Mouse (Mus musculus) small intestine, adult 2 months (tissue): ENCODE measurements around the gene Galnt3. TPM values are rescaled to one million over a fixed set of nuclear protein-coding genes. Genes with fewer than 3 reads are reported as not detected.

ENCODE experiments used
- H3K27ac ChIP-seq: fragments of 200-500 bp; 2 replicates; pipeline ENCODE4 v1.5.1; 2012; ENCODE audit warnings: low read depth, low read length, control low read depth, inconsistent platforms; ENCODE audit not compliant: insufficient read depth
- H3K27me3 ChIP-seq: fragments of 200-500 bp; 2 replicates; pipeline ENCODE4 v1.6.1; 2012; ENCODE audit warnings: mild to moderate bottlenecking, moderate library complexity, low read length, inconsistent platforms; ENCODE audit not compliant: control insufficient read depth, insufficient read depth
- H3K36me3 ChIP-seq: fragments of 200-500 bp; 2 replicates; pipeline ENCODE4 v1.6.1; 2012; ENCODE audit warnings: mild to moderate bottlenecking, low read length, control low read depth, inconsistent platforms; ENCODE audit not compliant: control insufficient read depth, insufficient read depth
- H3K4me1 ChIP-seq: fragments of 200-500 bp; 2 replicates; pipeline ENCODE4 v1.6.1; 2012; ENCODE audit warnings: low read length, inconsistent platforms, mixed read lengths; ENCODE audit not compliant: control insufficient read depth, insufficient read depth, insufficient read length
- H3K4me3 ChIP-seq: fragments of 200-500 bp; 2 replicates; pipeline ENCODE4 v1.5.1; 2012; ENCODE audit warnings: low read depth, mild to moderate bottlenecking, control low read depth, inconsistent platforms, low read length, moderate library complexity
- CTCF ChIP-seq: fragments of 200-500 bp; IDR thresholded peaks from 2 replicates; pipeline ENCODE4 v1.5.1; 2012; ENCODE audit warnings: low read depth, mild to moderate bottlenecking, control low read depth, inconsistent platforms, low read length, moderate library complexity, mixed read lengths; ENCODE audit not compliant: insufficient replicate concordance, insufficient read length; ENCODE audit errors: extremely low read depth
- POLR2A ChIP-seq: fragments of 200-500 bp; IDR thresholded peaks from 2 replicates; pipeline ENCODE4 v1.6.1; 2012; ENCODE audit warnings: low read depth, mild to moderate bottlenecking, control low read depth, inconsistent platforms, low read length, moderate library complexity
- WGBS: fragments of 180-500 bp; shearing (Covaris S2); methylation state at CpG from one replicate; pipeline ENCODE4 v1.1.7; 2018; 5-methylcytosine and 5-hydroxymethylcytosine counted together
- polyA plus RNA-seq: library from polyadenylated mRNA; depleted of rRNA; stranded (reverse); fragments of >200 nt; gene quantifications from 2 replicates; pipeline ENCODE4 v1.2.3, GENCODE M21; 2012

Galnt3 gene
- polyA plus RNA-seq, 1 experiment, result 4.4 TPM

DNA sequence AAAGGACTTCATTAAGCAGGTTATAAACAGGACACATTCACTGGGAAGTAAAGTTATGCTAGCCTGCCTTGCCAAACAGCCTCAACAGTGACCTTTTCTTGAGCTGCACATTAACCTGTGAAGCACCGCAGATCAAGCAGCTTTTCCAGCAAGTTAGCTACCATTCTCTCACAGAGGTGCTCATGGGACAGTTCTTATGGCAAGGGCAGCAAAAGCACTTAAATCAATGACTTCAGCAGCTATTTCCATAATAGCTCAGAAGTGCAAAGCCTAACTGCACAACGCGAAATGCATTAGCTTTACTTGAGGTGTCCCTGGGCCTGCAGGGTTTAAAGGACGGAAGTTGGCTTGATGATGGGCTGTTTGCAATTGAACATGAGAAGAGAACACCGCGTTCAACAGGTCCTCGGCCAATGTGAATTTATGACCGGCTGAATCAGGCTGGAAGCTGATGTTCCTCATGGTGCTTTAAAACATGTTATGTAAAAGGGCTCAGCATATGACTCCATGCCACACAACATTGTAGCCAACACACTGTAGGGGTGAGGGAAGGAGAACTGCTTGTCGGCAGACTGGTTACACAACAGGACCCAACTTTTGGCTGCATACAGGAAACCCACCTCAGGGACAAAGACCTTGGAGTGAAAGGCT, 16.8 kb downstream of the Galnt3 start:
- WGBS, result 95% methylated on average over 9 of the region's 9 CpGs
- Histone ChIP-seq H3K4me3 (no peak overlapping the region), H3K4me1 (no peaks in the 10 kb centered on the region; the same call in 1 of the 2 replicates), H3K27me3 (no peaks in the 10 kb centered on the region), H3K36me3 (peaks cover 2% of the 10 kb centered on the region; the same call in 1 of the 2 replicates), H3K27ac (no peak overlapping the region)
- TF ChIP-seq POLR2A (no peak), CTCF (no peak)

- H3K27ac ChIP-seq, result no peak overlapping the region
- no peaks in the 10 kb centered on the region for H3K27me3 ChIP-seq
- TF ChIP-seq POLR2A, result no peak
- TF ChIP-seq CTCF, result no peak
- peaks cover 7% of the 10 kb centered on the region for H3K36me3 ChIP-seq
- WGBS, result 28% methylated on average over 10 of the region's 10 CpGs
- no peaks in the 10 kb centered on the region; the same call in 1 of the 2 replicates for H3K4me1 ChIP-seq
- H3K4me3 ChIP-seq, result no peak overlapping the region
Observed at GRCm38 (mm10) chr2:66103740-66104436, 20.9 kb downstream of the Galnt3 start.

DNA sequence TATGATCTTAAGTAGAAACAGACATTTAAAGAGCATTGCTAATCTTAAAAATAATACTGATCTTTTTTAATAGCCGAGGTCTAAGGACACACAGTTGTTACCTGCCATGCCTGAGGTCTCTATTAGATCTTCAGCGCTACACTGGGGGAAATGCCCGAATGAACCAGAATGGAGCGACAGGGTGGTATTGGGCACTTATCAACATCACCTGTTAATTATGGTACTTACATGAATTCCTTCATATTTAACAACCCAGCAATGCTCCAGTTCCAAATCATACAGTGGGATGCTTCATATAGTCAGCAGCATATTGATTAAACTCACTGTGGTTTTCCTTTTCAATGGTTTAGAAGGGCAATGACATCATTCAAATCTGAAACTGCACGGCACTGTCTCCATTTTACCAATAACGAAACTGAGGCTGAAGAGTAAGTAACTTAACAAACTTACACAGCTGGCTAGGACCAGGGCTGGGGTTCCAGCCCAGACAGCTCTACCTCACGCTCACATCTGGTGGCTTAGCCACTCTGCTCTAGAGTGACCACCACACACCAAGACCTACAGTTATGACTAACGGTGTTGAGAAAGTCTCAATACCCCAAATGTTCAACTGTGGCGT, 23.0 kb downstream of the Galnt3 start:
- 93% methylated on average over 9 of the region's 9 CpGs for WGBS

GRCm38 (mm10) chr2:66100671-66101351, 24.0 kb downstream of the Galnt3 start:
- 79% methylated on average over 17 of the region's 17 CpGs for WGBS
- TF ChIP-seq CTCF (no peak), POLR2A (no peak)
- no peaks in the 10 kb centered on the region for H3K27me3 ChIP-seq

More for the DNA sequence above, 23.0 kb downstream of the Galnt3 start:
- no peaks in the 10 kb centered on the region; the same call in 1 of the 2 replicates for H3K4me1 ChIP-seq
- H3K27me3 ChIP-seq, result no peaks in the 10 kb centered on the region
- H3K27ac ChIP-seq, result no peak overlapping the region
- TF ChIP-seq POLR2A (no peak), CTCF (no peak)
- no peak overlapping the region for H3K4me3 ChIP-seq
- peaks cover 8% of the 10 kb centered on the region for H3K36me3 ChIP-seq

DNA sequence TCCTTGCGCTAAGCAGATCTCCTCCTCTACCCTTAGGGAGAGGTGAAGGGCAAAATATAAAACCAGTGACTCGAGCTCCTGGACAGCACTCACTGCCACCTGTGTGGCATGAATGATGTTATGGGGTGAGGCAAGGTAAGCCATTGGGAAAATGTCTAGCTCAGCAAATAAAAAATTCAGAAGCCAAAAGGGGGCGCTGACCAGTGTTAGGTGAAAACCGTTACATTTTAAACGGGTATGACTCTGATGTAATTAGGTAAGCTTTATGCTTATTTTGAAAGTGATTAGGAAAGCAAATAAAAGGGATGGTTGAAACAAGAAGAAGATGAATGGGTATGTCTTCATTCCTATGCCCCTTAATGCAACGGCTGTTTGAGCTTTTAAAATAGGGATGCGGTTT, 24.6 kb downstream of the Galnt3 start:
- no peak overlapping the region for H3K27ac ChIP-seq
- no peaks in the 10 kb centered on the region; the same call in 1 of the 2 replicates for H3K4me1 ChIP-seq
- TF ChIP-seq CTCF (no peak), POLR2A (no peak)
- H3K27me3 ChIP-seq, result no peaks in the 10 kb centered on the region
- H3K36me3 ChIP-seq, result peaks cover 16% of the 10 kb centered on the region
- no peak overlapping the region for H3K4me3 ChIP-seq
- 84% methylated on average over 7 of the region's 7 CpGs for WGBS

More at GRCm38 (mm10) chr2:66100671-66101351, 24.0 kb downstream of the Galnt3 start:
- H3K36me3 ChIP-seq, result peaks cover 14% of the 10 kb centered on the region
- H3K27ac ChIP-seq, result no peak overlapping the region
- no peaks in the 10 kb centered on the region; the same call in 1 of the 2 replicates for H3K4me1 ChIP-seq
- H3K4me3 ChIP-seq, result no peak overlapping the region

DNA sequence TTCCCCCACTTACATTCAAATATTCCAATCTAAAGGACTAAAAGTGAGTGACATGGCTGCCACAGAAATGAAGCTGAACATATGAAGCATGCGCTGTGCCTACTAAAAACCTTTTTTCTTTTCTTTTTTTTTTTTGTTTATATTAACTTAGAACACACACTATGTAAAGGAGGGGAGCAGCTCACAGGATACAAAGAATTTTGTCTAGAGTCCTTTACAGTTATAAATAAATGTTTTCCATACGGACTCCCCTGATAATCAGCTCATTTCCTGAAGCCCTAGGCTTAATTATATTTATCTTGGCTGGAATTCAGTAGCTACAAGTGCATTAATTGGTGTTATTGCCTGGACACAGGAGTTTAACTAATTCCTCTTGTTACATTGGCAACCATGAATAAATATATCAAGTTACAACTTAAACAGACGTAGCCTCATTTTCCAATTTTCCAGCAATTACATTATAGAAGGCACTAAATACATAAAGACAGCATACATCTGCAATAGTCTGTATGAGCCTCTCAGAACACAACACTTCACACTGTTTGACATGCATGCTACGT, 30.1 kb downstream of the Galnt3 start:
- Histone ChIP-seq H3K4me1 (no peaks in the 10 kb centered on the region), H3K27me3 (no peaks in the 10 kb centered on the region), H3K4me3 (no peak overlapping the region), H3K36me3 (peaks cover 19% of the 10 kb centered on the region), H3K27ac (no peak overlapping the region)
- TF ChIP-seq POLR2A (no peak), CTCF (no peak)
- WGBS, result 36% methylated on average over 4 of the region's 4 CpGs
